Mouse (Mus musculus): ENCODE results near the gene Mbnl2.
A peak's percentile ranks its signal among the peaks of the same experiment; 100 is the strongest.

Mbnl2 gene

GRCm38 (mm10) chr14:120383186-120383851 is 107.8 kb downstream of the Mbnl2 start:
- no peak for DNase-seq (ENCODE audit: low spot score)

GRCm38 (mm10) chr14:120384615-120385014 is 109.1 kb downstream of the Mbnl2 start:
- no peak for DNase-seq (ENCODE audit: low spot score)

GRCm38 (mm10) chr14:120387293-120387692 is 111.8 kb downstream of the Mbnl2 start:
- peak; percentile 65 for DNase-seq (ENCODE audit: low spot score)

- DNase-seq (ENCODE audit: low spot score), result no peak
These were observed 113.6 kb downstream of the Mbnl2 start for GRCm38 (mm10) chr14:120388818-120389691.

- no peak for DNase-seq (ENCODE audit: low spot score)
These were observed 114.9 kb downstream of the Mbnl2 start for GRCm38 (mm10) chr14:120390231-120390944.

GRCm38 (mm10) chr14:120391701-120392100 is 116.2 kb downstream of the Mbnl2 start:
- no peak for DNase-seq (ENCODE audit: low spot score)

GRCm38 (mm10) chr14:120392441-120392840 is 117.0 kb downstream of the Mbnl2 start:
- DNase-seq (ENCODE audit: low spot score), result no peak

- DNase-seq (ENCODE audit: low spot score), result no peak
These were observed 118.0 kb downstream of the Mbnl2 start for GRCm38 (mm10) chr14:120393441-120393840.

GRCm38 (mm10) chr14:120394216-120394615 is 118.7 kb downstream of the Mbnl2 start:
- DNase-seq (ENCODE audit: low spot score), result no peak

GRCm38 (mm10) chr14:120394827-120395226 is 119.4 kb downstream of the Mbnl2 start:
- DNase-seq (ENCODE audit: low spot score), result no peak

GRCm38 (mm10) chr14:120395501-120395900 is 120.0 kb downstream of the Mbnl2 start:
- no peak for DNase-seq (ENCODE audit: low spot score)

GRCm38 (mm10) chr14:120397871-120398647 is 122.6 kb downstream of the Mbnl2 start:
- peak; percentile 88 for DNase-seq (ENCODE audit: low spot score)

GRCm38 (mm10) chr14:120399614-120400013 is 124.1 kb downstream of the Mbnl2 start:
- no peak for DNase-seq (ENCODE audit: low spot score)

GRCm38 (mm10) chr14:120401158-120401557 is 125.7 kb downstream of the Mbnl2 start:
- no peak for DNase-seq (ENCODE audit: low spot score)

- DNase-seq (ENCODE audit: low spot score), result no peak
These were observed 127.2 kb downstream of the Mbnl2 start for GRCm38 (mm10) chr14:120402715-120403114.

GRCm38 (mm10) chr14:120404364-120404763 is 128.9 kb downstream of the Mbnl2 start:
- no peak for DNase-seq (ENCODE audit: low spot score)

- no peak for DNase-seq (ENCODE audit: low spot score)
These were observed 129.5 kb downstream of the Mbnl2 start for GRCm38 (mm10) chr14:120404811-120405582.

- DNase-seq (ENCODE audit: low spot score), result peak; percentile 44
These were observed 130.1 kb downstream of the Mbnl2 start for GRCm38 (mm10) chr14:120405597-120405996.

GRCm38 (mm10) chr14:120406271-120406670 is 130.8 kb downstream of the Mbnl2 start:
- peak; percentile 16 for DNase-seq (ENCODE audit: low spot score)

- peak; percentile 85 for DNase-seq (ENCODE audit: low spot score)
These were observed 131.4 kb downstream of the Mbnl2 start for GRCm38 (mm10) chr14:120406820-120407219.

- no peak for DNase-seq (ENCODE audit: low spot score)
These were observed 134.4 kb downstream of the Mbnl2 start for GRCm38 (mm10) chr14:120409854-120410253.

Measured in lung, postnatal 25 days (tissue).